Mouse (Mus musculus) midbrain, embryonic 14.5 days (tissue): ENCODE measurements at regions not wholly inside any gene's neighbourhood (a gene's known extent, or its start where the extent isn't known, plus 50 kb on each side); places are given as distances from the start of the nearest gene placed in this dataset.

Experiments
- ATAC-seq: fragments of 200-750 bp; cut with Nextera tagmentation; 2 replicates; pipeline ENCODE4 v1.8.0; 2017; ENCODE audit warnings: moderate number of reproducible peaks, moderate library complexity; ENCODE audit not compliant: low FRiP score, low TSS enrichment
- DNase-seq: peaks from one replicate; pipeline ENCODE4 v3.0.0-alpha.2; 2015
- H3K27ac ChIP-seq: fragments of 300-500 bp; sonication (generic); replicated peaks from 2 replicates; pipeline ENCODE4 v1.5.1; 2014; ENCODE audit warnings: mild to moderate bottlenecking, low read depth, low read length, moderate library complexity
- H3K27me3 ChIP-seq: fragments of 300-500 bp; sonication (generic); 2 replicates; pipeline ENCODE4 v1.6.1; 2014; ENCODE audit warnings: low read length, control low read depth, mixed read lengths; ENCODE audit not compliant: control insufficient read depth, insufficient read depth
- H3K36me3 ChIP-seq: fragments of 300-500 bp; sonication (generic); 2 replicates; pipeline ENCODE4 v1.6.1; 2014; ENCODE audit warnings: low read length, control low read depth; ENCODE audit not compliant: control insufficient read depth, insufficient read depth
- H3K4me1 ChIP-seq: fragments of 300-500 bp; sonication (generic); 2 replicates; pipeline ENCODE4 v1.6.1; 2014; ENCODE audit warnings: mild to moderate bottlenecking, antibody characterized with exemption, low read length, control low read depth; ENCODE audit not compliant: control insufficient read depth, insufficient read depth
- H3K4me2 ChIP-seq: fragments of 300-500 bp; sonication (generic); 2 replicates; pipeline ENCODE4 v1.6.1; 2014; ENCODE audit warnings: mild to moderate bottlenecking, low read length, moderate library complexity
- H3K4me3 ChIP-seq: fragments of 300-500 bp; sonication (generic); replicated peaks from 2 replicates; pipeline ENCODE4 v1.5.1; 2014; ENCODE audit warnings: low read depth, low read length
- H3K9ac ChIP-seq: fragments of 300-500 bp; sonication (generic); replicated peaks from 2 replicates; pipeline ENCODE4 v1.6.1; 2014; ENCODE audit warnings: mild to moderate bottlenecking, low read length, moderate library complexity
- H3K9me3 ChIP-seq: fragments of 300-500 bp; sonication (generic); 2 replicates; pipeline ENCODE4 v1.6.1; 2016; ENCODE audit warnings: low read length, control low read depth, mixed read lengths; ENCODE audit not compliant: control insufficient read depth
- WGBS: fragments of 180-500 bp; shearing (Covaris S2); extraction: QIAGEN DNeasy Blood & Tissue Kit; methylation state at CpG from one replicate; pipeline ENCODE4 v1.1.7; 2014; 5-methylcytosine and 5-hydroxymethylcytosine counted together

DNA sequence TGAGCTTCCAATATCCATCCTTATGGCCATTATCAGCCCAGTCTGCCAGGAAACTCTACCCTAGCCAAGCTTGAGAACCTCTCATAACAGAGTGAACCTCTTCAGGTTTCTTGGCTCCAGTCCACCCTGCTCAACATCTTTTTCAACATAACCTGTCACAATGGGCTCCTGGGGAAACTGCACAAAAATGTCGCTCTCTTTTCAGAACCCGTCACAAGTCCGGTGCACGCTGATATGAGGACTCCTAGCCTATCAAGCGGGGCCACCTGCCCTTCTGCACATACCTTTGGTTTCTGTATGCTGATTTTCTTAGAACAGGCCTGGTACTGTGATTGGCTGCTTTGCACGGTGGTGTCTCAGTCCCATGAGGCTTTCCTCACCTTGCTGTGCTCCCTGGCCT is 216.9 kb downstream of the Pik3r1 start:
- Histone ChIP-seq H3K4me2 (no peak overlapping the region), H3K27me3 (no peaks in the 10 kb centered on the region), H3K4me1 (no peaks in the 10 kb centered on the region), H3K9ac (no peak overlapping the region), H3K4me3 (no peak overlapping the region), H3K36me3 (no peaks in the 10 kb centered on the region), H3K9me3 (no peaks in the 10 kb centered on the region), H3K27ac (no peak overlapping the region)
- WGBS = 90% methylated on average over 6 of the region's 6 CpGs
- DNase-seq (no peak), ATAC-seq (no peak)

DNA sequence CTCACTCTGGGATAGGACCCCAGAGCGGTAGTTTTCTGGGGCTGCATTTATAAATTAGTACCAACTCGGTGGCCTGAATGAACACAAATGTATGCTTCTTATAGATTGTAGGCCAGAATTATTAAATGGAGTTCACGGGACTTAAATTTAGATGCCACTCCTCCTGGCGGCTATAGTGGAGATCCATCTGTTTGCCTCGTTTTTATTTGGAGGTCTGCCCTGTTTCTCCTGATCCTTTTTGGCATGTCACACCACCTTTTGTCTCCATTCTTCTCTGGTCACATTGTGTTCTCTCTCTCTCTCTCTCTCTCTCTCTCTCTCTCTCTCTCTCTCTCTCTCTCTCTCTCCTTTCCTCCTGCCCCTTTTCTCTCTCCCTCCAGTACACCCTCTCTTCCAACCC is 217.5 kb downstream of the Pik3r1 start:
- DNase-seq (no peak), ATAC-seq (no peak)
- no peaks in the 10 kb centered on the region for H3K9me3 ChIP-seq
- H3K4me2 ChIP-seq = no peak overlapping the region
- WGBS = 66% methylated on average over 5 of the region's 5 CpGs
- H3K4me3 ChIP-seq = no peak overlapping the region
- H3K4me1 ChIP-seq = no peaks in the 10 kb centered on the region
- H3K27me3 ChIP-seq = no peaks in the 10 kb centered on the region
- H3K36me3 ChIP-seq = no peaks in the 10 kb centered on the region
- no peak overlapping the region for H3K27ac ChIP-seq
- no peak overlapping the region for H3K9ac ChIP-seq

GRCm38 (mm10) chr13:101547887-101548286 is 220.1 kb downstream of the Pik3r1 start:
- Histone ChIP-seq H3K9ac (no peak overlapping the region), H3K4me1 (no peaks in the 10 kb centered on the region), H3K4me3 (no peak overlapping the region), H3K4me2 (no peak overlapping the region), H3K36me3 (no peaks in the 10 kb centered on the region), H3K27me3 (no peaks in the 10 kb centered on the region), H3K9me3 (no peaks in the 10 kb centered on the region), H3K27ac (no peak overlapping the region)
- 57% methylated on average over 6 of the region's 6 CpGs for WGBS
- DNase-seq (no peak), ATAC-seq (no peak)

- H3K9me3 ChIP-seq = no peaks in the 10 kb centered on the region
- DNase-seq = no peak
- H3K27me3 ChIP-seq = no peaks in the 10 kb centered on the region
- no peak overlapping the region for H3K27ac ChIP-seq
- no peak overlapping the region for H3K9ac ChIP-seq
- H3K4me3 ChIP-seq = no peak overlapping the region
- 86% methylated on average over 2 of the region's 2 CpGs for WGBS
- H3K4me2 ChIP-seq = no peak overlapping the region
- no peaks in the 10 kb centered on the region for H3K36me3 ChIP-seq
- no peaks in the 10 kb centered on the region for H3K4me1 ChIP-seq
- no peak for ATAC-seq
These were observed 220.7 kb downstream of the Pik3r1 start for GRCm38 (mm10) chr13:101547365-101547764.

GRCm38 (mm10) chr13:101545344-101546181 is 222.5 kb downstream of the Pik3r1 start:
- Histone ChIP-seq H3K27me3 (no peaks in the 10 kb centered on the region), H3K27ac (no peak overlapping the region), H3K4me2 (no peak overlapping the region), H3K36me3 (no peaks in the 10 kb centered on the region), H3K4me1 (no peaks in the 10 kb centered on the region), H3K9me3 (no peaks in the 10 kb centered on the region), H3K9ac (no peak overlapping the region), H3K4me3 (no peak overlapping the region)
- ATAC-seq (no peak), DNase-seq (peak; percentile 33)
- WGBS = 31% methylated on average over 6 of the region's 6 CpGs

GRCm38 (mm10) chr13:101540391-101541191 is 227.4 kb downstream of the Pik3r1 start:
- Histone ChIP-seq H3K4me1 (no peaks in the 10 kb centered on the region), H3K4me3 (no peak overlapping the region), H3K27ac (no peak overlapping the region), H3K4me2 (no peak overlapping the region), H3K27me3 (no peaks in the 10 kb centered on the region), H3K36me3 (no peaks in the 10 kb centered on the region), H3K9ac (no peak overlapping the region), H3K9me3 (no peaks in the 10 kb centered on the region)
- ATAC-seq (no peak), DNase-seq (no peak)
- 51% methylated on average over 14 of the region's 14 CpGs for WGBS

- no peak overlapping the region for H3K4me2 ChIP-seq
- ATAC-seq (no peak), DNase-seq (no peak)
- no peaks in the 10 kb centered on the region for H3K27me3 ChIP-seq
- H3K27ac ChIP-seq = no peak overlapping the region
- H3K4me1 ChIP-seq = peaks cover 10% of the 10 kb centered on the region
- H3K9me3 ChIP-seq = no peaks in the 10 kb centered on the region
- H3K9ac ChIP-seq = no peak overlapping the region
- no peak overlapping the region for H3K4me3 ChIP-seq
- H3K36me3 ChIP-seq = no peaks in the 10 kb centered on the region
- WGBS = 94% methylated on average over 1 of the region's 1 CpGs
These were observed 229.9 kb downstream of the Pik3r1 start for GRCm38 (mm10) chr13:101538110-101538509.

DNA sequence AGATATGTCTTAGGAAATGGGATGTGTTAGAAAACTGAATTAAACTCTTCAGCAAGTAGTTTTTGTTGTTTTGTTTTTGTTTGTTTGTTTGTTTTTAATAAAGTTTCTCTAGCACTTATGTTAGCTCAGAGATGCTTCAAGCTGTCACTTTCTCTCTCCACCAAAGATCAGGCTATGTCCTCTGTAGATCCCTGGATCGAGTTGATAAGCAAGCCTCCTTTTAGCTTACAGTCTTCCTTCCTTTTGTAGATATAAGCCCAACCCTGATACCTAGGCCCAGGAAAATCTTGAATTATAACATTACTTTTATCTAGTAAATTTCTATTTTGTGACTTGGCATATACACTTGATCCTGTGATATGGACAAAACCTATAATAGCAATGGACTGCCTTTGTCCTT is 232.0 kb downstream of the Pik3r1 start:
- H3K27ac ChIP-seq = no peak overlapping the region
- DNase-seq (no peak), ATAC-seq (no peak)
- no peak overlapping the region for H3K9ac ChIP-seq
- no peak overlapping the region for H3K4me3 ChIP-seq
- no peaks in the 10 kb centered on the region for H3K9me3 ChIP-seq
- no peak overlapping the region for H3K4me2 ChIP-seq
- WGBS = 89% methylated on average over 1 of the region's 1 CpGs
- no peaks in the 10 kb centered on the region for H3K27me3 ChIP-seq
- H3K4me1 ChIP-seq = peaks cover 10% of the 10 kb centered on the region
- no peaks in the 10 kb centered on the region for H3K36me3 ChIP-seq
